ENCODE assay signal across 9 mouse cellular contexts in genomic region chr10:94129680-94130119, GRCm38 (mm10). TPM values are rescaled to one million over a fixed set of nuclear protein-coding genes. Genes with fewer than 3 reads are reported as not detected.
DNase-seq lines count a peak whose midpoint lies in the region; ATAC-seq lines count a peak whose summit lies in the region.
"Had no signal": no experiment of that assay in that cellular context is flagged by ENCODE, and none has a peak within 500 bp of the region (broad histone marks: within the 10 kb centered on the region; RNA-seq: fewer than 3 reads in every experiment).

No protein-coding gene starts in this region.

- peak; percentile 52 to 54 for DNase-seq in heart, adult 18-20 months
- peak; percentile 98 for DNase-seq in cerebellum, adult 9-10 months
- peak; percentile 49 to 65 for DNase-seq in heart, postnatal 14 days
- DNase-seq in layer of hippocampus, postnatal 25 days (ENCODE audit: extremely low spot score in 1 of 2, low spot score in 1 of 2) = peak; percentile 28 to 31
- DNase-seq in testis, postnatal 14 days (ENCODE audit: low spot score) = peak; percentile 62
- DNase-seq in thymus, postnatal 10 days (ENCODE audit: low spot score in 2 of 2) = no peak

- H3K27ac ChIP-seq in heart, embryonic 11.5 days (ENCODE audit: low read depth, low read length) = no peak overlapping the region
- H3K27ac ChIP-seq in midbrain, embryonic 13.5 days = peak overlapping the region; percentile 67
- H3K27ac ChIP-seq: liver, embryonic 15.5 days had no signal

- H3K4me3 ChIP-seq in heart, embryonic 11.5 days (ENCODE audit: low read depth, low read length) = no peak overlapping the region
- no peak overlapping the region for H3K4me3 ChIP-seq in midbrain, embryonic 13.5 days (replicated peaks)
- H3K4me3 ChIP-seq: liver, embryonic 15.5 days had no signal

- H3K4me1 ChIP-seq in heart, embryonic 11.5 days (ENCODE audit: control insufficient read depth, insufficient read depth, low read length) = no peaks in the 10 kb centered on the region
- peaks cover 9% of the 10 kb centered on the region for H3K4me1 ChIP-seq in midbrain, embryonic 13.5 days (replicated peaks)
- H3K4me1 ChIP-seq: liver, embryonic 15.5 days had no signal

- no peak overlapping the region for H3K4me2 ChIP-seq in heart, embryonic 11.5 days
- H3K4me2 ChIP-seq in midbrain, embryonic 13.5 days (replicated peaks) = no peak overlapping the region
- H3K4me2 ChIP-seq: liver, embryonic 15.5 days had no signal

- H3K36me3 ChIP-seq in heart, embryonic 11.5 days (ENCODE audit: control insufficient read depth, insufficient read depth, low read length) = no peaks in the 10 kb centered on the region; the same call in 1 of the 2 replicates
- H3K36me3 ChIP-seq in midbrain, embryonic 13.5 days = peaks cover 12% of the 10 kb centered on the region; the same call in 1 of the 2 replicates

- ATAC-seq in heart, embryonic 11.5 days (replicated peaks; ENCODE audit: insufficient number of reproducible peaks, low FRiP score, low TSS enrichment) = no peak
- ATAC-seq in midbrain, embryonic 13.5 days = peak; percentile 88

- intact Hi-C loops in heart, postnatal 14 days (cut with DNase I) = no loop called here

- WGBS in heart, embryonic 11.5 days (ENCODE audit: insufficient replicate concordance) = 81% methylated on average over 9 of the region's 9 CpGs
- 35% methylated on average over 9 of the region's 9 CpGs for WGBS in midbrain, embryonic 13.5 days

- no peak overlapping the region for H3K9ac ChIP-seq in heart, embryonic 11.5 days (ENCODE audit: low read depth, low read length)
- H3K9ac ChIP-seq in midbrain, embryonic 13.5 days (replicated peaks) = no peak overlapping the region
- H3K9ac ChIP-seq: liver, embryonic 15.5 days had no signal

- H3K9me3 ChIP-seq in heart, embryonic 11.5 days (replicated peaks; ENCODE audit: control insufficient read depth, low read length) = no peaks in the 10 kb centered on the region
- H3K9me3 ChIP-seq in midbrain, embryonic 13.5 days = no peaks in the 10 kb centered on the region
- H3K9me3 ChIP-seq: liver, embryonic 15.5 days had no signal

- H3K27me3 ChIP-seq in heart, embryonic 11.5 days (ENCODE audit: control insufficient read depth, insufficient read depth, low read length) = no peaks in the 10 kb centered on the region
- no peaks in the 10 kb centered on the region for H3K27me3 ChIP-seq in midbrain, embryonic 13.5 days
- H3K27me3 ChIP-seq: liver, embryonic 15.5 days had no signal

RNA-seq across cellular contexts. Expression of gene Nr2c1, which starts 18.1 kb away (rescaled TPM):
- total RNA-seq in heart, adult 18-20 months (2021) = 1 to 10 TPM; 5.2 to 7.3 TPM
- 8.1 and 8.7 TPM in 2 replicates for polyA plus RNA-seq in heart, embryonic 11.5 days (2014; fragmentation: Nextera tagmentation; extraction: Ambion mirVana)
- 1 to 10 TPM; 8.2 to 9.8 TPM for total RNA-seq in heart, postnatal 14 days (2021)
- total RNA-seq in layer of hippocampus, postnatal 25 days (2021) = 1 to 10 TPM; 8.3 to 9.1 TPM
- polyA plus RNA-seq in midbrain, embryonic 13.5 days (2015; fragmentation: Nextera tagmentation; extraction: Ambion mirVana) = 9.5 and 10.0 TPM in 2 replicates

Comparison
In these comparisons a context has a peak if more than half of its experiments do, and no peak if none do; other contexts are left out.
1. DNase-seq: peak in heart, adult 18-20 months (2 of 2), cerebellum, adult 9-10 months (single experiment), heart, postnatal 14 days (2 of 2), layer of hippocampus, postnatal 25 days (2 of 2) and testis, postnatal 14 days (single experiment); none in thymus, postnatal 10 days (0 of 2).